In the genomic region with DNA sequence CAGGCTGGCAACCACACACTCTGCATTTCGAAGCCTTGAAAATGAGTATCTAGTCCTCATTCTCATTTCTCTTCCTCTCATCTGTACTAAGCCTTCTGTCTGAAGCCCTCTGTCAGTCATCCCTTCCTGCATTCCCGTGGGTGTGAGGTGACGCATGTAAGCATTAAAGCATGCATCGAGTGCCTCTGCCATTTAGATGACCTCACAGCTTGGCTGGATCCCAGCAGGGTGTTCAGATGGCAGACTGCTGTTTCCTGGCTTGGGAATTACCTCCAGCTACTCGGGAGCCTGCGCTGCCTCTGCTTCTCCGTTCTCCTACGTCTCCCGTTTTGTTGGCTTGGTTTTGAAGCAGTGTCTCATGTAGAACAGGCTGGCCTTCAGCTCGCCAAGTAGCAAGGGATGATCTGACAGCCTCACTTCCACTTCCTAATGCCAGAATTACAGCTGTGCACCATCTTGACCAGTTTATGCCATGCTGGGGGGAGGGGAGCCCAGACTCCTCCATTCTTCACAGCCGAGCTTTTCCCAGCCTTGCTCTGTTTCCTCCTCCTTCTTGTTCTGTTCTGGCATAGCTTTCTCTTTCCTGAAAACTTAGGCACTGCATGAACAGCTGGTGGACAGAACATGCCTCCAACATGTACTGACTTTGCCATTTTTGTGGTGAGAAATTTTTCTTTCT, we compare ENCODE assay signal across 9 mouse cellular contexts.
DNase-seq lines count a peak whose midpoint lies in the region; ATAC-seq lines count a peak whose summit lies in the region.
"Had no signal": no experiment of that assay in that cellular context is flagged by ENCODE, and none has a peak within 500 bp of the region (broad histone marks: within the 10 kb centered on the region; RNA-seq: fewer than 3 reads in every experiment).

No protein-coding gene starts in this region.

- WGBS in midbrain, embryonic 14.5 days = 57% methylated on average over 11 of the region's 11 CpGs
- WGBS in midbrain, embryonic 16.5 days = 50% methylated on average over 11 of the region's 11 CpGs
- WGBS in heart, embryonic 14.5 days = 10% methylated on average over 11 of the region's 11 CpGs

- no peak overlapping the region; the same call in 1 of the 2 replicates for H3K27ac ChIP-seq in midbrain, embryonic 14.5 days (replicated peaks; ENCODE audit: low read depth, low read length)
- H3K27ac ChIP-seq in midbrain, embryonic 16.5 days (ENCODE audit: low read length) = no peak overlapping the region
- H3K27ac ChIP-seq in heart, embryonic 14.5 days (replicated peaks in 1 of 2; ENCODE audit: control insufficient read depth in 1 of 2, insufficient read depth in 1 of 2, low read depth in 2 of 2, low read length in 2 of 2) = peak overlapping the region; percentile 78 to 81
- H3K27ac ChIP-seq: macrophage had no signal

- H3K4me1 ChIP-seq in midbrain, embryonic 14.5 days (ENCODE audit: control insufficient read depth, insufficient read depth, low read length) = no peaks in the 10 kb centered on the region
- H3K4me1 ChIP-seq in midbrain, embryonic 16.5 days (ENCODE audit: control insufficient read depth, insufficient read depth, low read length) = no peaks in the 10 kb centered on the region
- peaks cover 9 to 18% of the 10 kb centered on the region in 2 experiments for H3K4me1 ChIP-seq in heart, embryonic 14.5 days (ENCODE audit: control insufficient read depth in 2 of 2, insufficient read depth in 2 of 2, low read length in 2 of 2)

- DNase-seq in cerebellum, postnatal 4 days (ENCODE audit: low spot score in 2 of 2) = no peak
- peak; percentile 36 for DNase-seq in midbrain, embryonic 14.5 days
- peak; percentile 51 to 73 for DNase-seq in lung, adult 18-20 months
- DNase-seq in thymus, postnatal 14 days = no peak
- no peak for DNase-seq in c-Kit-positive CD71-positive TER-119-positive erythroid progenitor cells, embryonic 14.5 days (ENCODE audit: low spot score)

- no peak overlapping the region for H3K9ac ChIP-seq in midbrain, embryonic 14.5 days (replicated peaks; ENCODE audit: low read length)
- no peak overlapping the region for H3K9ac ChIP-seq in midbrain, embryonic 16.5 days (ENCODE audit: low read depth, low read length)
- H3K9ac ChIP-seq in heart, embryonic 14.5 days (ENCODE audit: low read length) = peak overlapping the region; percentile 56

- H3K36me3 ChIP-seq in midbrain, embryonic 14.5 days (ENCODE audit: control insufficient read depth, insufficient read depth, low read length) = peaks cover 11% of the 10 kb centered on the region
- H3K36me3 ChIP-seq in midbrain, embryonic 16.5 days (ENCODE audit: control insufficient read depth, insufficient read depth, low read length) = peaks cover 4% of the 10 kb centered on the region; the same call in 1 of the 2 replicates
- no peaks in the 10 kb centered on the region for H3K36me3 ChIP-seq in heart, embryonic 14.5 days (ENCODE audit: control insufficient read depth, insufficient read depth, low read length)

- no peaks in the 10 kb centered on the region for H3K27me3 ChIP-seq in midbrain, embryonic 14.5 days (ENCODE audit: control insufficient read depth, insufficient read depth, low read length)
- no peaks in the 10 kb centered on the region for H3K27me3 ChIP-seq in midbrain, embryonic 16.5 days (ENCODE audit: control insufficient read depth, insufficient read depth, low read depth, low read length)
- H3K27me3 ChIP-seq in heart, embryonic 14.5 days (ENCODE audit: control insufficient read depth, insufficient read depth, low read length) = no peaks in the 10 kb centered on the region

- no peaks in the 10 kb centered on the region for H3K9me3 ChIP-seq in midbrain, embryonic 14.5 days (ENCODE audit: control insufficient read depth, low read length)
- H3K9me3 ChIP-seq in midbrain, embryonic 16.5 days (replicated peaks; ENCODE audit: control insufficient read depth, low read length, poor library complexity, severe bottlenecking) = no peaks in the 10 kb centered on the region
- H3K9me3 ChIP-seq in heart, embryonic 14.5 days (ENCODE audit: control insufficient read depth, low read length) = no peaks in the 10 kb centered on the region

- peak; percentile 28; the same call in 1 of the 2 replicates for ATAC-seq in cerebellum, adult (ENCODE audit: insufficient number of reproducible peaks, low FRiP score, low TSS enrichment)
- no peak for ATAC-seq in midbrain, embryonic 14.5 days (ENCODE audit: low FRiP score, low TSS enrichment)
- ATAC-seq in midbrain, embryonic 16.5 days = no peak
- ATAC-seq in heart, embryonic 14.5 days (ENCODE audit: insufficient number of reproducible peaks, insufficient read depth, low FRiP score, low read depth) = peak; percentile 81

- no peak overlapping the region for H3K4me3 ChIP-seq in midbrain, embryonic 14.5 days (replicated peaks; ENCODE audit: low read depth, low read length)
- no peak overlapping the region for H3K4me3 ChIP-seq in midbrain, embryonic 16.5 days (ENCODE audit: low read depth, low read length)
- peak overlapping the region; percentile 20 to 27; a peak in 3 of 4 replicates for H3K4me3 ChIP-seq in heart, embryonic 14.5 days (ENCODE audit: control insufficient read depth in 1 of 2, insufficient read depth in 1 of 2, low read depth in 1 of 2, low read length in 2 of 2)

- H3K4me2 ChIP-seq in midbrain, embryonic 14.5 days (ENCODE audit: low read length) = no peak overlapping the region
- no peak overlapping the region for H3K4me2 ChIP-seq in midbrain, embryonic 16.5 days (ENCODE audit: low read length)
- peak overlapping the region; percentile 64 for H3K4me2 ChIP-seq in heart, embryonic 14.5 days (ENCODE audit: low read length)

Comparison
In these comparisons a context has a peak if more than half of its experiments do, and no peak if none do; other contexts are left out.
1. ATAC-seq: peak in cerebellum, adult (single experiment) and heart, embryonic 14.5 days (single experiment); none in midbrain, embryonic 14.5 days (single experiment) and midbrain, embryonic 16.5 days (single experiment).
2. DNase-seq: peak in midbrain, embryonic 14.5 days (single experiment) and lung, adult 18-20 months (2 of 2); none in cerebellum, postnatal 4 days (0 of 2), thymus, postnatal 14 days (single experiment) and c-Kit-positive CD71-positive TER-119-positive erythroid progenitor cells, embryonic 14.5 days (single experiment).
3. H3K27ac ChIP-seq: peak in heart, embryonic 14.5 days (2 of 2); none in midbrain, embryonic 14.5 days (single experiment) and midbrain, embryonic 16.5 days (single experiment).
4. H3K4me3 ChIP-seq: peak in heart, embryonic 14.5 days (2 of 2); none in midbrain, embryonic 14.5 days (single experiment) and midbrain, embryonic 16.5 days (single experiment).